Mouse (Mus musculus) G1E (cell line): ENCODE results near the gene Ugcg.

Source experiments
- CTCF ChIP-seq: IDR thresholded peaks from 2 replicates; pipeline ENCODE4 v1.5.1; 2012; ENCODE audit warnings: low read depth, low read length, inconsistent platforms, mixed read lengths
- GATA1 ChIP-seq: IDR thresholded peaks from 2 replicates; pipeline ENCODE4 v1.6.1; 2012; ENCODE audit warnings: borderline replicate concordance, low read length, inconsistent platforms, mixed read lengths
- GATA2 ChIP-seq: IDR thresholded peaks from 2 replicates; pipeline ENCODE4 v1.6.1; 2012; ENCODE audit warnings: low read depth, low read length, inconsistent platforms, borderline replicate concordance
- POLR2AphosphoS5 ChIP-seq: IDR thresholded peaks from 2 replicates; pipeline ENCODE4 v1.6.1; 2012; ENCODE audit warnings: low read depth, low read length, inconsistent platforms; ENCODE audit not compliant: insufficient replicate concordance
- TAL1 ChIP-seq: conservative IDR thresholded peaks from 2 replicates; pipeline ENCODE4 v1.6.1; 2012; ENCODE audit warnings: low read depth, low read length, inconsistent platforms, mixed read lengths

- TF ChIP-seq CTCF (no peak), GATA2 (no peak), GATA1 (no peak), TAL1 (no peak), POLR2AphosphoS5 (no peak)
Measured at GRCm38 (mm10) chr4:59242221-59242620, 53.2 kb downstream of the Ugcg start.
